Mouse (Mus musculus): ENCODE data around the gene Cyp2d22. TPM values are rescaled to one million over a fixed set of nuclear protein-coding genes. Genes with fewer than 3 reads are reported as not detected.
"Not testable (repeated sequence)": the region's sequence is repeated elsewhere in the genome, so short reads cannot be mapped to it uniquely, and the experiment has no call there.

The Cyp2d22 gene
- polyA plus RNA-seq, 1 experiment from 2014 or later = 1.5 TPM

- ATAC-seq = no peak
- Histone ChIP-seq H3K27me3 (ENCODE audit: control insufficient read depth, insufficient read depth, low read depth, low read length) (no peaks in the 10 kb centered on the region), H3K27ac (ENCODE audit: low read length) (no peak overlapping the region), H3K36me3 (ENCODE audit: control insufficient read depth, insufficient read depth, low read length) (no peaks in the 10 kb centered on the region), H3K4me2 (ENCODE audit: low read length) (no peak overlapping the region), H3K4me3 (ENCODE audit: low read depth, low read length) (no peak overlapping the region), H3K4me1 (ENCODE audit: control insufficient read depth, insufficient read depth, low read length) (no peaks in the 10 kb centered on the region), H3K9ac (ENCODE audit: low read depth, low read length) (no peak overlapping the region), H3K9me3 (replicated peaks; ENCODE audit: control insufficient read depth, low read length, poor library complexity, severe bottlenecking) (no peaks in the 10 kb centered on the region)
- WGBS = 96% methylated on average over 9 of the region's 9 CpGs
Measured at GRCm38 (mm10) chr15:82403606-82404005, 23.5 kb upstream of the Cyp2d22 start.

- no peak overlapping the region for H3K4me2 ChIP-seq (ENCODE audit: low read length)
- no peak overlapping the region for H3K9ac ChIP-seq (ENCODE audit: low read depth, low read length)
- no peak for ATAC-seq
- H3K27ac ChIP-seq (ENCODE audit: low read length) = no peak overlapping the region
- H3K36me3 ChIP-seq (ENCODE audit: control insufficient read depth, insufficient read depth, low read length) = no peaks in the 10 kb centered on the region
- WGBS = 83% methylated on average over 6 of the region's 6 CpGs
- H3K9me3 ChIP-seq (replicated peaks; ENCODE audit: control insufficient read depth, low read length, poor library complexity, severe bottlenecking) = no peaks in the 10 kb centered on the region
- no peaks in the 10 kb centered on the region for H3K4me1 ChIP-seq (ENCODE audit: control insufficient read depth, insufficient read depth, low read length)
- H3K4me3 ChIP-seq (ENCODE audit: low read depth, low read length) = no peak overlapping the region
- H3K27me3 ChIP-seq (ENCODE audit: control insufficient read depth, insufficient read depth, low read depth, low read length) = no peaks in the 10 kb centered on the region
Measured at GRCm38 (mm10) chr15:82402741-82403140, 22.7 kb upstream of the Cyp2d22 start.

- H3K9me3 ChIP-seq (replicated peaks; ENCODE audit: control insufficient read depth, low read length, poor library complexity, severe bottlenecking) = no peaks in the 10 kb centered on the region
- no peak overlapping the region for H3K4me3 ChIP-seq (ENCODE audit: low read depth, low read length)
- no peak overlapping the region for H3K4me2 ChIP-seq (ENCODE audit: low read length)
- no peak overlapping the region for H3K9ac ChIP-seq (ENCODE audit: low read depth, low read length)
- H3K36me3 ChIP-seq (ENCODE audit: control insufficient read depth, insufficient read depth, low read length) = no peaks in the 10 kb centered on the region
- no peak for ATAC-seq
- H3K27ac ChIP-seq (ENCODE audit: low read length) = no peak overlapping the region
- H3K27me3 ChIP-seq (ENCODE audit: control insufficient read depth, insufficient read depth, low read depth, low read length) = no peaks in the 10 kb centered on the region
- no peaks in the 10 kb centered on the region for H3K4me1 ChIP-seq (ENCODE audit: control insufficient read depth, insufficient read depth, low read length)
Measured at GRCm38 (mm10) chr15:82402106-82402505, 22.0 kb upstream of the Cyp2d22 start.

GRCm38 (mm10) chr15:82401516-82401915 is 21.5 kb upstream of the Cyp2d22 start:
- ATAC-seq = no peak
- Histone ChIP-seq H3K27ac (ENCODE audit: low read length) (no peak overlapping the region), H3K4me3 (ENCODE audit: low read depth, low read length) (no peak overlapping the region), H3K4me2 (ENCODE audit: low read length) (no peak overlapping the region), H3K36me3 (ENCODE audit: control insufficient read depth, insufficient read depth, low read length) (no peaks in the 10 kb centered on the region), H3K9me3 (replicated peaks; ENCODE audit: control insufficient read depth, low read length, poor library complexity, severe bottlenecking) (no peaks in the 10 kb centered on the region), H3K4me1 (ENCODE audit: control insufficient read depth, insufficient read depth, low read length) (no peaks in the 10 kb centered on the region), H3K9ac (ENCODE audit: low read depth, low read length) (no peak overlapping the region), H3K27me3 (ENCODE audit: control insufficient read depth, insufficient read depth, low read depth, low read length) (no peaks in the 10 kb centered on the region)
- 31% methylated on average over 2 of the region's 2 CpGs for WGBS

GRCm38 (mm10) chr15:82395955-82396354 is 15.9 kb upstream of the Cyp2d22 start:
- not testable (repeated sequence) for H3K4me1 ChIP-seq (ENCODE audit: control insufficient read depth, insufficient read depth, low read length); H3K9me3 ChIP-seq (replicated peaks; ENCODE audit: control insufficient read depth, low read length, poor library complexity, severe bottlenecking); H3K4me2 ChIP-seq (ENCODE audit: low read length); H3K27me3 ChIP-seq (ENCODE audit: control insufficient read depth, insufficient read depth, low read depth, low read length); ATAC-seq; H3K4me3 ChIP-seq (ENCODE audit: low read depth, low read length); H3K36me3 ChIP-seq (ENCODE audit: control insufficient read depth, insufficient read depth, low read length); H3K27ac ChIP-seq (ENCODE audit: low read length); H3K9ac ChIP-seq (ENCODE audit: low read depth, low read length)
- 93% methylated on average over 3 of the region's 3 CpGs for WGBS

GRCm38 (mm10) chr15:82393922-82394321 is 13.9 kb upstream of the Cyp2d22 start, which contains the start of gene Cyp2d11:
Cyp2d11 (minus strand) TSS chr15:82394022.
- 98% methylated on average over 2 of the region's 2 CpGs for WGBS
- not testable (repeated sequence) for H3K4me1 ChIP-seq (ENCODE audit: control insufficient read depth, insufficient read depth, low read length); H3K9me3 ChIP-seq (replicated peaks; ENCODE audit: control insufficient read depth, low read length, poor library complexity, severe bottlenecking); H3K27ac ChIP-seq (ENCODE audit: low read length); H3K4me2 ChIP-seq (ENCODE audit: low read length); ATAC-seq; H3K27me3 ChIP-seq (ENCODE audit: control insufficient read depth, insufficient read depth, low read depth, low read length); H3K4me3 ChIP-seq (ENCODE audit: low read depth, low read length); H3K36me3 ChIP-seq (ENCODE audit: control insufficient read depth, insufficient read depth, low read length); H3K9ac ChIP-seq (ENCODE audit: low read depth, low read length)

GRCm38 (mm10) chr15:82389916-82390315 is 9.9 kb upstream of the Cyp2d22 start:
- H3K27ac ChIP-seq (ENCODE audit: low read length); H3K4me1 ChIP-seq (ENCODE audit: control insufficient read depth, insufficient read depth, low read length); H3K27me3 ChIP-seq (ENCODE audit: control insufficient read depth, insufficient read depth, low read depth, low read length); H3K36me3 ChIP-seq (ENCODE audit: control insufficient read depth, insufficient read depth, low read length); H3K4me3 ChIP-seq (ENCODE audit: low read depth, low read length); H3K9me3 ChIP-seq (replicated peaks; ENCODE audit: control insufficient read depth, low read length, poor library complexity, severe bottlenecking); H3K4me2 ChIP-seq (ENCODE audit: low read length); H3K9ac ChIP-seq (ENCODE audit: low read depth, low read length); ATAC-seq: not testable (repeated sequence)
- WGBS = 95% methylated on average over 10 of the region's 10 CpGs

GRCm38 (mm10) chr15:82385729-82386128 is 5.7 kb upstream of the Cyp2d22 start:
- no peak for ATAC-seq
- Histone ChIP-seq H3K27ac (ENCODE audit: low read length) (no peak overlapping the region), H3K27me3 (ENCODE audit: control insufficient read depth, insufficient read depth, low read depth, low read length) (no peaks in the 10 kb centered on the region), H3K36me3 (ENCODE audit: control insufficient read depth, insufficient read depth, low read length) (no peaks in the 10 kb centered on the region), H3K4me3 (ENCODE audit: low read depth, low read length) (no peak overlapping the region), H3K4me2 (ENCODE audit: low read length) (no peak overlapping the region), H3K4me1 (ENCODE audit: control insufficient read depth, insufficient read depth, low read length) (peaks cover 3% of the 10 kb centered on the region; the same call in 1 of the 2 replicates), H3K9ac (ENCODE audit: low read depth, low read length) (no peak overlapping the region), H3K9me3 (replicated peaks; ENCODE audit: control insufficient read depth, low read length, poor library complexity, severe bottlenecking) (no peaks in the 10 kb centered on the region)
- 91% methylated on average over 2 of the region's 2 CpGs for WGBS

GRCm38 (mm10) chr15:82382441-82382840 is 2.4 kb upstream of the Cyp2d22 start:
- H3K27ac ChIP-seq (ENCODE audit: low read length) = no peak overlapping the region
- H3K4me1 ChIP-seq (ENCODE audit: control insufficient read depth, insufficient read depth, low read length) = peaks cover 3% of the 10 kb centered on the region; the same call in 1 of the 2 replicates
- H3K27me3 ChIP-seq (ENCODE audit: control insufficient read depth, insufficient read depth, low read depth, low read length) = no peaks in the 10 kb centered on the region
- WGBS = 95% methylated on average over 2 of the region's 2 CpGs
- no peaks in the 10 kb centered on the region for H3K36me3 ChIP-seq (ENCODE audit: control insufficient read depth, insufficient read depth, low read length)
- H3K4me3 ChIP-seq (ENCODE audit: low read depth, low read length) = no peak overlapping the region
- ATAC-seq = no peak
- no peak overlapping the region for H3K9ac ChIP-seq (ENCODE audit: low read depth, low read length)
- no peaks in the 10 kb centered on the region for H3K9me3 ChIP-seq (replicated peaks; ENCODE audit: control insufficient read depth, low read length, poor library complexity, severe bottlenecking)
- H3K4me2 ChIP-seq (ENCODE audit: low read length) = no peak overlapping the region

GRCm38 (mm10) chr15:82380714-82381062 is 628 bp upstream of the Cyp2d22 start:
- WGBS = 29% methylated on average over 7 of the region's 7 CpGs
- H3K4me3 ChIP-seq (ENCODE audit: low read depth, low read length) = peak overlapping the region; percentile 32
- H3K9me3 ChIP-seq (replicated peaks; ENCODE audit: control insufficient read depth, low read length, poor library complexity, severe bottlenecking) = no peaks in the 10 kb centered on the region
- H3K27me3 ChIP-seq (ENCODE audit: control insufficient read depth, insufficient read depth, low read depth, low read length) = no peaks in the 10 kb centered on the region
- no peak overlapping the region for H3K27ac ChIP-seq (ENCODE audit: low read length)
- H3K9ac ChIP-seq (ENCODE audit: low read depth, low read length) = peak overlapping the region; percentile 42
- peaks cover 3% of the 10 kb centered on the region; the same call in 1 of the 2 replicates for H3K4me1 ChIP-seq (ENCODE audit: control insufficient read depth, insufficient read depth, low read length)
- ATAC-seq = no peak
- peak overlapping the region; percentile 65 for H3K4me2 ChIP-seq (ENCODE audit: low read length)
- H3K36me3 ChIP-seq (ENCODE audit: control insufficient read depth, insufficient read depth, low read length) = no peaks in the 10 kb centered on the region
